Mouse (Mus musculus) cerebellum, adult 2 months (tissue): Measurements from ENCODE around the gene Fut9. TPM values are rescaled to one million over a fixed set of nuclear protein-coding genes. Genes with fewer than 3 reads are reported as not detected.

Experiments
- DNase-seq, 2 experiments: peaks; one replicate each; pipeline ENCODE4 v3.0.0; 2021
- H3K27ac ChIP-seq: fragments of 200-500 bp; 2 replicates; pipeline ENCODE4 v1.5.1; 2012; ENCODE audit warnings: low read length, control low read depth, inconsistent platforms; ENCODE audit not compliant: insufficient read depth
- H3K27me3 ChIP-seq: fragments of 200-500 bp; 2 replicates; pipeline ENCODE4 v1.6.1; 2012; ENCODE audit warnings: inconsistent platforms, mild to moderate bottlenecking, low read length, moderate library complexity; ENCODE audit not compliant: control insufficient read depth, insufficient read depth
- H3K4me1 ChIP-seq: fragments of 200-500 bp; 2 replicates; pipeline ENCODE4 v1.6.1; 2011; ENCODE audit warnings: low read length; ENCODE audit not compliant: control insufficient read depth, insufficient read depth
- H3K4me3 ChIP-seq: fragments of 200-500 bp; replicated peaks from 2 replicates; pipeline ENCODE3; 2011; ENCODE audit warnings: mild to moderate bottlenecking, low read depth, low read length, control low read depth; ENCODE audit not compliant: insufficient read depth
- CTCF ChIP-seq: fragments of 200-500 bp; IDR thresholded peaks from 2 replicates; pipeline ENCODE4 v1.5.1; 2011; ENCODE audit warnings: low read depth, mild to moderate bottlenecking, control low read depth, low read length, moderate library complexity, borderline replicate concordance; ENCODE audit not compliant: insufficient read depth
- POLR2A ChIP-seq: fragments of 200-500 bp; IDR thresholded peaks from 2 replicates; pipeline ENCODE4 v1.6.1; 2011; ENCODE audit warnings: low read length, control low read depth, borderline replicate concordance; ENCODE audit not compliant: insufficient read depth
- WGBS: fragments of 180-500 bp; shearing (Covaris S2); methylation state at CpG from one replicate; pipeline ENCODE4 v1.1.7; 2018; 5-methylcytosine and 5-hydroxymethylcytosine counted together
- polyA plus RNA-seq: library from polyadenylated mRNA; depleted of rRNA; stranded (reverse); fragments of >200 nt; gene quantifications from 2 replicates; pipeline ENCODE4 v1.2.3, GENCODE M21; 2012

Gene Fut9
- polyA plus RNA-seq, 1 experiment = 21.7 TPM

DNA sequence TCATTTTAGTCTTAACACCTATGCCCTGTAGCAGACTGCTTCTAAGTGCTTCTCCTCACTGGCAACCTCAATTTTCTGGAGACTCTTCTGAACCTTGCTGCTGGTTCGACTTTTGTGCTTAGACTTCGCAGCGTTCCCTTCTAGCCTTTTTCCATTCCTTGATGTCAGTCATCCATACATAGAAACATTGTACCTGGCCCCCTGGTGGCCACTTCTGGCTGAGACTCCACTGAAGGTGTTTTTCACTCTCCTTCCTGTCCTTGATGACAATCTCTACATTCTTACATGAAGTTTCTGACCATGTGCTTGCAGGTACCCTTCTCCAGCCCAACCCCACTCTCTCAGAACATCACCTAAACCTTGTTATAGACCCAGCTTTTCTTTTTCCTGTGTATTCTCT is 115.1 kb downstream of the Fut9 start:
- no peak for TF ChIP-seq POLR2A
- H3K4me3 ChIP-seq = no peak overlapping the region
- 98% methylated on average over 3 of the region's 3 CpGs for WGBS
- DNase-seq = no peak
- no peak overlapping the region for H3K27ac ChIP-seq
- H3K4me1 ChIP-seq = no peaks in the 10 kb centered on the region
- H3K27me3 ChIP-seq = no peaks in the 10 kb centered on the region

DNA sequence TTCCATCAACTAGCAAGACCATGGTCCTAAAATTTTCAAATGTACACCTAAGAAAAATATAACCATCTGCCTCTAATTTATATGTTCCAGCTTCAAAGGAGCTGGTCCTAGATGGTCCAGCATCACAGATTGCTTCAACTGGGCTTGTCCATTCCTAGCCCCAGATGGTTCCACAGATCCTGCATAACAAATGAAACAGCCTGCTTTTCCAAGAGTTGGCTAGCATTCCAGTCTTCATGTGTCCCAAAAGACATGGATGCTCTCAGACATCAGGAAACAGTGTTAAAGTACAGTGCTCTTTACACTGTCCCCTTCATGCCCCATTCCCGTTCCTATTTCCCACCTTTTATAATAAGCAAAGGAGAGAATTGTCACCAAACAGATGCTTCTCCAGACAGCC is 135.8 kb downstream of the Fut9 start:
- H3K4me3 ChIP-seq = no peak overlapping the region
- no peak overlapping the region for H3K27ac ChIP-seq
- H3K27me3 ChIP-seq = no peaks in the 10 kb centered on the region
- WGBS = 62% methylated on average over 1 of the region's 1 CpGs
- H3K4me1 ChIP-seq = peaks cover 5% of the 10 kb centered on the region; the same call in 1 of the 2 replicates
- DNase-seq = peak in 1 of 2 experiments; percentile 50
- TF ChIP-seq CTCF = no peak
- no peak for TF ChIP-seq POLR2A

DNA sequence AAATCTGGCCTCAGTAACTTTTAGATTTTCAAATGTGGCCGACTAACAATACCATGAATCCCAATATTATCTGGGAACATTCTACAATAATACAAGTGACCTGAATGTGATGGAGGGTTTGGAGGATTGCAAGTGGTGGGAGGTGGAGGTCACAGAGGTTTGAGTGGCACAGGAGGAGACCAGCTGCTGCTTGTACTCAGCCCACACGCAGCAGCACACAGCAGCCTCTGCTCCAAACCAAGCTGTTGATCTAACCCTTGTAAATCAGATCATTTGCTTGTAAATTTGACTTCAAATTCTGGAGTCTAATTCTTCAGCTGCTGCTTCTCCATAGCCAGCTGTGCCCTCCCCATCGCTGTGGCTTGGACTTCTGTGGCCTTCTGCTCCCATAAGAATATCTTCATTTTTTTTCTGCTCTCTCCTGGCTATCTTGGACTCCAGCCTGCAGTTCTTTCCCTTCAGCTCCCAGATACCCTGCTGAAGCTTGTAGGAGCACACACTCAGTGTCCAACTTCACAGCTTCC is 138.8 kb downstream of the Fut9 start:
- Histone ChIP-seq H3K4me3 (no peak overlapping the region), H3K27ac (no peak overlapping the region), H3K27me3 (no peaks in the 10 kb centered on the region), H3K4me1 (peaks cover 5% of the 10 kb centered on the region; the same call in 1 of the 2 replicates)
- TF ChIP-seq POLR2A (no peak), CTCF (no peak)
- DNase-seq = no peak
- WGBS = 51% methylated on average over 3 of the region's 3 CpGs

DNA sequence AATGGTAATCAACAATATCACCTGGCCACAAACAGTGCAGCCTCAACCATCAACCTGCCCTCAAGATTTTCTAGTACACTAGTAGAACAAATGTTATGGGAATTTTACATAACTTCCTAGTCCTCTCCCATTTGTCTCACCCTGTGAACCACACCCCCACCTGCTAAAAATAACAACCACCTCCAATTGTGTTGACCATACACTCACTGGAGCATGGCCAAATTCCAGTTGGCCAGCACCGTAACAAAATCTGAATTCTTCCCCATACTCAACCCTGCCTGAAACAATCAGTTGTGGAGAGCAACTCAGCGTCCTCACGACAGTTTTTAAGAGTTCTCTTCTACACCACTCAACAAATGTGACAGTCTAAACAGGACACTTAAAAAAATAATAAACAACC is 141.3 kb downstream of the Fut9 start:
- H3K4me1 ChIP-seq = peaks cover 5% of the 10 kb centered on the region; the same call in 1 of the 2 replicates
- WGBS = 22% methylated on average over 3 of the region's 3 CpGs
- H3K27ac ChIP-seq = no peak overlapping the region
- TF ChIP-seq POLR2A (no peak), CTCF (no peak)
- no peak overlapping the region for H3K4me3 ChIP-seq
- H3K27me3 ChIP-seq = no peaks in the 10 kb centered on the region
- DNase-seq = peak in 1 of 2 experiments; percentile 47

DNA sequence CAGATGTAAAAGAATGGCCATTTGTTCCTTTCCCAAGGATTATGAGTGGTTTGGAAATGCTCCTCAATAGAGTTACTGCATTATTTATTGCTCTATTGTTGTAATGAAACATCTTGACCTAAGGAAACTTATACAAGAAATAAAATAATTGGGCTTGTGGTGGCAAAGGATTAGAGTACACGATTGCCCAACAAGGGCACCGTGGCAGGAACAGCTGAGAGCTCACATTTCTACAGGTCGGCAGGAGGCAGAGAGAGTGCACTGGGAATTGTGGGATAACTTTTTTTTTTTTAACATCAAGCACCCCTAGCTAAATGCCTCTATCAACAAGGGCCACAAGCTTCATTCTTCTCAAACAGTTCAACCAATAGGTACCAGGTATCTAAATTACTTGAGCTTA is 148.1 kb downstream of the Fut9 start:
- TF ChIP-seq CTCF (no peak), POLR2A (no peak)
- Histone ChIP-seq H3K4me1 (no peaks in the 10 kb centered on the region), H3K4me3 (no peak overlapping the region), H3K27me3 (no peaks in the 10 kb centered on the region), H3K27ac (no peak overlapping the region)
- DNase-seq = no peak
- WGBS = 81% methylated on average over 3 of the region's 3 CpGs

DNA sequence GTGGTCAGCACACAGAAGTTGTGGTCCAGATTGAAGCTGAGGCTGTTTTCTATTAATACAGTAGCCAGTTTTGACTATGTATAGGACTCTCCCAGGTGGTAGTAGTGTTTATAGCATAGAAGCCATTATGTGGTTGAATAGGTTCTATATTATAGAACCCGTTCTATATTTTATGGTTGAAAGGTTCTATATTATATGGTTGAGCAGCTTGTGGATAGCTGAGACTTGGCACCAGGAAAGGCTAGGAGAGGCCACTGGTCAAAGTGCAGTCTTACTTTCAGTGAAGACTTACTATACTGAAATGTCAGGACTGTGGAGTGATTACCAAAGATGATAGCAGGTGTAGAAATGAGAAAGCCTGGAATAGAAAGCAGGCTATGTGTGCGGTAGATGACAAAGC is 151.9 kb downstream of the Fut9 start:
- H3K4me3 ChIP-seq = no peak overlapping the region
- H3K4me1 ChIP-seq = no peaks in the 10 kb centered on the region
- no peak overlapping the region for H3K27ac ChIP-seq
- H3K27me3 ChIP-seq = no peaks in the 10 kb centered on the region
- no peak for TF ChIP-seq POLR2A
- no peak for TF ChIP-seq CTCF
- WGBS = 54% methylated on average over 2 of the region's 2 CpGs
- no peak for DNase-seq

DNA sequence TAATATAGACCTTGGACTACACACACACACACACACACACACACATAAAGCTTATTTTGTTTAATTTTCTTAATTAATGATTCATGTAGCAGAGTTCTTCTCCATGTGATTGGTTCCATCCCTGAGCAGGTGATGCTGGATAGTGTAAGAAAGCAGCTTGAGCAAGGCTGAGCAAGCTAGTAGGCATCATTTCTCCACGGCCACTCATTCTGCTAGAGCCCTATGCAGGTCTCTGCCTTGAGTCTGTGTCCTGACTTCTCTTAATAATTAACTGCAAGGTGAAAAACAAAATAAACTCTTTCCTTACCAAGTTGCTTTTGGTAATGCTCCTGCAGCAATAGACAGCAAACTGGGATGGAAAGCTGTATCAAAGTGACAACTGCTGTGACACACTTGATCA is 152.5 kb downstream of the Fut9 start:
- TF ChIP-seq CTCF (no peak), POLR2A (no peak)
- Histone ChIP-seq H3K27me3 (no peaks in the 10 kb centered on the region), H3K27ac (no peak overlapping the region), H3K4me3 (no peak overlapping the region), H3K4me1 (no peaks in the 10 kb centered on the region)
- DNase-seq = no peak
- WGBS = 86% methylated on average over 1 of the region's 1 CpGs

DNA sequence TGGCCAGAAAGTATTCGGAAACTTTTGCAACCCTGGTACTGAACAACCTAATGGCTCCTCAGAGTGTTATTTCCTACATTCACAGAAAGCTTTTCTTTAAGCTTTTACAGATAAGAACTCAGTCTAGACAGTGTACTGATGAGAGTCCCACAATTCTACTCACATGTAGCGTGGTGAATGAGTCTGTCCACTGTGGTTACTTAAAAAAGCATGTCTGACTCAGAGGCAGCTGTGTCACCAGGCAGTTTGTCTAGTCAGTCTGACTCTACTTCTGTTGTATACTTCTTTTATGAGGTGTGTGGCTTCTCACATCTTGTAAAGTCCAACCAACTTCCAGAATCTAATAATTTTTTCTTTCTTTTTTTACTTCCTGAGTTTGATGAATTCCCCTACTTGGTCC is 154.5 kb downstream of the Fut9 start:
- Histone ChIP-seq H3K4me1 (no peaks in the 10 kb centered on the region; the same call in 1 of the 2 replicates), H3K4me3 (no peak overlapping the region), H3K27me3 (no peaks in the 10 kb centered on the region), H3K27ac (no peak overlapping the region)
- DNase-seq = no peak
- TF ChIP-seq POLR2A (no peak), CTCF (no peak)
- WGBS = 92% methylated on average over 2 of the region's 2 CpGs
